8 mouse cellular contexts compared by ENCODE assay signal in genomic region chr11:115809311-115809781, GRCm38 (mm10). TPM values are rescaled to one million over a fixed set of nuclear protein-coding genes. Genes with fewer than 3 reads are reported as not detected.
DNase-seq lines count a peak whose midpoint lies in the region; ATAC-seq and TF ChIP-seq lines count a peak whose summit lies in the region.

No protein-coding gene starts in this region.

- peak; percentile 5; the same call in 1 of the 2 replicates for TF ChIP-seq CTCF in heart, postnatal 0 days (IDR thresholded peaks at IDR 0.05; ENCODE audit: low read depth)
- TF ChIP-seq CTCF in thymus, adult 2 months (IDR thresholded peaks at IDR 0.05; ENCODE audit: borderline replicate concordance, control insufficient read depth, extremely low read depth, insufficient read depth, low read length, poor library complexity): no peak

- H3K36me3 ChIP-seq in heart, postnatal 0 days (replicated peaks; ENCODE audit: control insufficient read depth, insufficient read depth, low read length): peaks cover 31% of the 10 kb centered on the region
- H3K36me3 ChIP-seq in midbrain, embryonic 12.5 days: peaks cover 44% of the 10 kb centered on the region
- no peaks in the 10 kb centered on the region for H3K36me3 ChIP-seq in thymus, adult 2 months (ENCODE audit: control insufficient read depth, insufficient read depth, low read length)

- peaks cover 47% of the 10 kb centered on the region for H3K4me1 ChIP-seq in heart, postnatal 0 days (ENCODE audit: control insufficient read depth, insufficient read depth)
- H3K4me1 ChIP-seq in midbrain, embryonic 12.5 days: peaks cover 62% of the 10 kb centered on the region
- H3K4me1 ChIP-seq in thymus, adult 2 months (replicated peaks; ENCODE audit: control insufficient read depth, insufficient read depth, low read length): peaks cover 17% of the 10 kb centered on the region

- no peak for TF ChIP-seq POLR2A in thymus, adult 2 months (IDR thresholded peaks at IDR 0.05; ENCODE audit: control insufficient read depth, extremely low read depth, insufficient read depth, low read length, poor library complexity)

- peak overlapping the region; percentile 77 for H3K9ac ChIP-seq in heart, postnatal 0 days (replicated peaks; ENCODE audit: low read depth, low read length)
- peak overlapping the region; percentile 16; the same call in 1 of the 2 replicates for H3K9ac ChIP-seq in midbrain, embryonic 12.5 days (replicated peaks)

- peak overlapping the region; percentile 91 for H3K27ac ChIP-seq in heart, postnatal 0 days (ENCODE audit: low read depth)
- peak overlapping the region; percentile 39; the same call in 1 of the 2 replicates for H3K27ac ChIP-seq in midbrain, embryonic 12.5 days (replicated peaks)
- H3K27ac ChIP-seq in thymus, adult 2 months (ENCODE audit: control insufficient read depth, insufficient read depth, low read length): no peak overlapping the region

- DNase-seq in adrenal gland, adult 2 months: peak; percentile 75
- DNase-seq in adrenal gland, postnatal 4 days (ENCODE audit: low spot score in 2 of 2): no peak
- DNase-seq in heart, postnatal 0 days (ENCODE audit: low spot score): peak; percentile 75
- DNase-seq in kidney, postnatal 14 days: peak; percentile 79
- DNase-seq in thymus, adult 2 months: no peak
- no peak for DNase-seq in c-Kit-positive CD71-positive TER-119-positive erythroid progenitor cells, embryonic 14.5 days (ENCODE audit: low spot score)
- no peak for DNase-seq in spleen, postnatal 36 days (ENCODE audit: low spot score in 2 of 2)

- WGBS in heart, postnatal 0 days: 26% methylated on average over 8 of the region's 8 CpGs
- WGBS in midbrain, embryonic 12.5 days: 75% methylated on average over 8 of the region's 8 CpGs
- 93% methylated on average over 8 of the region's 8 CpGs for WGBS in thymus, adult 2 months

- no peaks in the 10 kb centered on the region for H3K9me3 ChIP-seq in heart, postnatal 0 days (replicated peaks; ENCODE audit: control insufficient read depth, low read length)
- no peaks in the 10 kb centered on the region for H3K9me3 ChIP-seq in midbrain, embryonic 12.5 days

- H3K4me3 ChIP-seq in heart, postnatal 0 days (ENCODE audit: low read depth, low read length): peak overlapping the region; percentile 65
- no peak overlapping the region for H3K4me3 ChIP-seq in midbrain, embryonic 12.5 days
- no peak overlapping the region for H3K4me3 ChIP-seq in thymus, adult 2 months (ENCODE audit: control insufficient read depth, insufficient read depth, low read length)

- TF ChIP-seq EP300 in heart, postnatal 0 days (IDR thresholded peaks at IDR 0.05; ENCODE audit: low read depth): 0 out of 2 replicates have a peak, but pooled peaks have one; percentile 55

- H3K4me2 ChIP-seq in heart, postnatal 0 days (ENCODE audit: low read depth, low read length): peak overlapping the region; percentile 98
- peak overlapping the region; percentile 10; the same call in 1 of the 2 replicates for H3K4me2 ChIP-seq in midbrain, embryonic 12.5 days (replicated peaks)

- ATAC-seq in heart, postnatal 0 days (ENCODE audit: insufficient read depth, low read depth): peak; percentile 28
- ATAC-seq in midbrain, embryonic 12.5 days (ENCODE audit: low FRiP score, low read depth): no peak

- no peaks in the 10 kb centered on the region for H3K27me3 ChIP-seq in heart, postnatal 0 days (ENCODE audit: control insufficient read depth, insufficient read depth, low read length)
- no peaks in the 10 kb centered on the region for H3K27me3 ChIP-seq in midbrain, embryonic 12.5 days
- H3K27me3 ChIP-seq in thymus, adult 2 months (ENCODE audit: control insufficient read depth, insufficient read depth, low read length): no peaks in the 10 kb centered on the region

RNA-seq across cellular contexts. Expression of gene Caskin2, which starts 4.1 kb away (rescaled TPM):
- 10 to 100 TPM; 53.7 to 64.2 TPM for total RNA-seq in adrenal gland, adult 2 months (2021)
- 110 and 114 TPM in 2 replicates for polyA plus RNA-seq in adrenal gland, adult 2 months (2012; rRNA removed)
- 10 to 100 TPM; 59.9 to 61.1 TPM for total RNA-seq in adrenal gland, postnatal 4 days (2021)
- 62.1 and 107 TPM in 2 replicates for total RNA-seq in heart, postnatal 0 days (2014; rRNA removed; ENCODE audit: low replicate concordance)
- 12.6 and 14.2 TPM in 2 replicates for polyA plus RNA-seq in heart, postnatal 0 days (2015; fragmentation: Nextera tagmentation; extraction: Ambion mirVana)
- 15.5 and 17.0 TPM in 2 replicates for polyA plus RNA-seq in midbrain, embryonic 12.5 days (2016; fragmentation: Nextera tagmentation; extraction: Ambion mirVana)
- 13.7 and 15.4 TPM in 2 replicates for polyA plus RNA-seq in thymus, adult 2 months (2012; rRNA removed)

RNA-seq across cellular contexts. Expression of gene Tsen54, which starts 5.2 kb away (rescaled TPM):
- 10 to 100 TPM; 15.8 to 20.7 TPM for total RNA-seq in adrenal gland, adult 2 months (2021)
- 43.9 and 61.6 TPM in 2 replicates for polyA plus RNA-seq in adrenal gland, adult 2 months (2012; rRNA removed)
- total RNA-seq in adrenal gland, postnatal 4 days (2021): 10 to 100 TPM; 25.4 to 26.3 TPM
- total RNA-seq in heart, postnatal 0 days (2014; rRNA removed; ENCODE audit: low replicate concordance): 35.5 and 58.5 TPM in 2 replicates
- 14.8 and 17.7 TPM in 2 replicates for polyA plus RNA-seq in heart, postnatal 0 days (2015; fragmentation: Nextera tagmentation; extraction: Ambion mirVana)
- polyA plus RNA-seq in midbrain, embryonic 12.5 days (2016; fragmentation: Nextera tagmentation; extraction: Ambion mirVana): 27.9 and 30.9 TPM in 2 replicates
- 31.6 and 34.3 TPM in 2 replicates for polyA plus RNA-seq in thymus, adult 2 months (2012; rRNA removed)

RNA-seq across cellular contexts. Expression of gene Llgl2, which starts 14.5 kb away (rescaled TPM):
- total RNA-seq in adrenal gland, adult 2 months (2021): 10 to 100 TPM in 1 of 2 experiments, 1 to 10 TPM in 1; 7.6 to 13.1 TPM
- 24.4 and 29.5 TPM in 2 replicates for polyA plus RNA-seq in adrenal gland, adult 2 months (2012; rRNA removed)
- total RNA-seq in adrenal gland, postnatal 4 days (2021): 10 to 100 TPM; 15.8 to 25.6 TPM
- 49.8 and 85.5 TPM in 2 replicates for total RNA-seq in heart, postnatal 0 days (2014; rRNA removed; ENCODE audit: low replicate concordance)
- 12.7 and 14.1 TPM in 2 replicates for polyA plus RNA-seq in heart, postnatal 0 days (2015; fragmentation: Nextera tagmentation; extraction: Ambion mirVana)
- polyA plus RNA-seq in midbrain, embryonic 12.5 days (2016; fragmentation: Nextera tagmentation; extraction: Ambion mirVana): 3.7 and 4.4 TPM in 2 replicates
- polyA plus RNA-seq in thymus, adult 2 months (2012; rRNA removed): 54.5 and 68.6 TPM in 2 replicates

RNA-seq across cellular contexts. Expression of gene Tmem94, which starts 44.1 kb away (rescaled TPM):
- total RNA-seq in adrenal gland, adult 2 months (2021): 10 to 100 TPM; 70.6 to 85.9 TPM
- polyA plus RNA-seq in adrenal gland, adult 2 months (2012; rRNA removed): 158 and 165 TPM in 2 replicates
- 10 to 100 TPM; 67.4 to 71.0 TPM for total RNA-seq in adrenal gland, postnatal 4 days (2021)
- total RNA-seq in heart, postnatal 0 days (2014; rRNA removed; ENCODE audit: low replicate concordance): 56.9 and 65.0 TPM in 2 replicates
- polyA plus RNA-seq in heart, postnatal 0 days (2015; fragmentation: Nextera tagmentation; extraction: Ambion mirVana): 32.5 and 34.0 TPM in 2 replicates
- polyA plus RNA-seq in midbrain, embryonic 12.5 days (2016; fragmentation: Nextera tagmentation; extraction: Ambion mirVana): 42.4 and 47.0 TPM in 2 replicates
- polyA plus RNA-seq in thymus, adult 2 months (2012; rRNA removed): 84.7 and 91.9 TPM in 2 replicates

RNA-seq across cellular contexts. Expression of gene Myo15b, which starts 48.9 kb away (rescaled TPM):
- total RNA-seq in adrenal gland, adult 2 months (2021): under 1 TPM in 1 of 2 experiments, not detected in 1; 0.35 TPM
- 0.13 and 0.47 TPM in 2 replicates for polyA plus RNA-seq in adrenal gland, adult 2 months (2012; rRNA removed)
- total RNA-seq in adrenal gland, postnatal 4 days (2021): 1 to 10 TPM; 1.1 to 6.8 TPM
- total RNA-seq in heart, postnatal 0 days (2014; rRNA removed; ENCODE audit: low replicate concordance): not detected in 2 replicates
- 0.04 and 0.11 TPM in 2 replicates for polyA plus RNA-seq in heart, postnatal 0 days (2015; fragmentation: Nextera tagmentation; extraction: Ambion mirVana)
- 0.13 and 0.37 TPM in 2 replicates for polyA plus RNA-seq in midbrain, embryonic 12.5 days (2016; fragmentation: Nextera tagmentation; extraction: Ambion mirVana)
- polyA plus RNA-seq in thymus, adult 2 months (2012; rRNA removed): 5.4 and 6.1 TPM in 2 replicates

Comparison
In these comparisons a context has a peak if more than half of its experiments do, and no peak if none do; other contexts are left out.
1. DNase-seq: peak in adrenal gland, adult 2 months (single experiment), heart, postnatal 0 days (single experiment) and kidney, postnatal 14 days (single experiment); none in adrenal gland, postnatal 4 days (0 of 2), thymus, adult 2 months (single experiment), c-Kit-positive CD71-positive TER-119-positive erythroid progenitor cells, embryonic 14.5 days (single experiment) and spleen, postnatal 36 days (0 of 2).